Mouse (Mus musculus) myocyte (in vitro differentiated cells): Measurements from ENCODE around the gene Gsta1.

ENCODE experiments used
- MAX ChIP-seq: IDR thresholded peaks from one replicate; pipeline ENCODE4 v1.6.1; 2011; ENCODE audit warnings: low read depth, mild to moderate bottlenecking, control low read depth
- MYOD1 ChIP-seq, 3 experiments: IDR thresholded peaks; one replicate each; pipeline ENCODE4 v1.6.1; 2011; ENCODE audit warnings: control low read depth in 2 of 3, low read depth in 2 of 3, mild to moderate bottlenecking in 2 of 3, moderate library complexity in 1 of 3; ENCODE audit not compliant: insufficient read length in 2 of 3, control insufficient read depth in 1 of 3
- POLR2A ChIP-seq: IDR thresholded peaks from one replicate; pipeline ENCODE4 v1.6.1; 2011; ENCODE audit warnings: low read depth, mild to moderate bottlenecking, control low read depth, moderate library complexity; ENCODE audit not compliant: insufficient read length
- REST ChIP-seq: IDR thresholded peaks from one replicate; pipeline ENCODE4 v1.6.1; 2011; ENCODE audit warnings: mild to moderate bottlenecking, control low read depth, moderate library complexity; ENCODE audit not compliant: insufficient read depth, insufficient read length

DNA sequence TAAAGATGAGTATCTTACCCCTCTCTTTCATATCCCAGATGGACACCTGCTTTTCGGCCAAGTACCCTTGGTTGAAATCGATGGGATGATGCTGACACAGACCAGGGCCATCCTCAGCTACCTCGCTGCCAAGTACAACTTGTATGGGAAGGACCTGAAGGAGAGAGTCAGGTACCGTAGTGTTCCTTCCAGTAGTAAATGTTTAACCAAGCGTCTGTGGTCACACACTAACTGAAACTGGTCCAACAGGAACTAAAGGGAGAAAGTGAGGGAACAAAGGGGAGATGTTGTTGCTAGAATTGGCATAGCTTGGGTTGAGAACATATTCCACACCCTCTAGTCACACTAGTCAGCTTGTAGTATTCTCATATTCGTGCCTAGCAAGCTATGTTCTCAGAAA, 26.3 kb upstream of the Gsta1 start:
- TF ChIP-seq POLR2A (no peak), MYOD1 (IDR thresholded peaks at IDR 0.05; ENCODE audit: control insufficient read depth in 1 of 3, insufficient read length in 2 of 3, low read depth in 2 of 3) (no peak), REST (no peak), MAX (no peak)
